Mouse (Mus musculus) ES-E14 (cell line): ENCODE measurements at regions not wholly inside any gene's neighbourhood (a gene's known extent, or its start where the extent isn't known, plus 50 kb on each side); places are given as distances from the start of the nearest gene placed in this dataset.

Experiments
- DNase-seq: peaks from one replicate; pipeline ENCODE4 v3.0.0-alpha.2; 2013; ENCODE audit warnings: low read depth, low spot score
- H3K27ac ChIP-seq: 2 replicates; pipeline ENCODE4 v1.5.1; 2012; ENCODE audit warnings: low read depth, mild to moderate bottlenecking, low read length, moderate library complexity, mixed read lengths; ENCODE audit not compliant: poor library complexity, insufficient read depth, severe bottlenecking
- H3K36me3 ChIP-seq: 2 replicates; pipeline ENCODE4 v1.6.1; 2012; ENCODE audit warnings: mild to moderate bottlenecking, low read length, moderate library complexity, mixed read lengths; ENCODE audit not compliant: control insufficient read depth, poor library complexity, insufficient read depth, severe bottlenecking
- H3K4me1 ChIP-seq, 2 experiments: fragments of 150-350 bp in 1 of 2; sonication (generic) in 1 of 2; 2 replicates each; pipeline ENCODE4 v1.6.1; 2012; ENCODE audit warnings: low read length in 2 of 2, mild to moderate bottlenecking in 1 of 2, mixed read lengths in 1 of 2; ENCODE audit not compliant: control insufficient read depth in 2 of 2, insufficient read depth in 2 of 2, poor library complexity in 1 of 2
- H3K4me3 ChIP-seq, 2 experiments: fragments of 150-350 bp in 1 of 2; sonication (generic) in 1 of 2; 2 replicates each; pipeline ENCODE4 v1.5.1; 2012; ENCODE audit warnings: low read length in 2 of 2, low read depth in 1 of 2, mild to moderate bottlenecking in 1 of 2, mixed read lengths in 1 of 2; ENCODE audit not compliant: insufficient read depth in 1 of 2, poor library complexity in 1 of 2, severe bottlenecking in 1 of 2
- H3K9ac ChIP-seq: 2 replicates; pipeline ENCODE4 v1.6.1; 2012; ENCODE audit warnings: low read depth, mild to moderate bottlenecking, low read length, mixed read lengths; ENCODE audit not compliant: poor library complexity, insufficient read depth, severe bottlenecking
- H3K9me3 ChIP-seq: fragments of 150-350 bp; sonication (generic); 2 replicates; pipeline ENCODE4 v1.6.1; 2012; ENCODE audit warnings: low read depth, mild to moderate bottlenecking, low read length; ENCODE audit not compliant: control insufficient read depth, insufficient read depth
- CHD2 ChIP-seq: IDR thresholded peaks from 2 replicates; pipeline ENCODE4 v1.6.1; 2014; ENCODE audit warnings: mild to moderate bottlenecking, low read depth, low read length, inconsistent platforms
- HCFC1 ChIP-seq: IDR thresholded peaks from 2 replicates; pipeline ENCODE4 v1.6.1; 2012; ENCODE audit warnings: low read length, inconsistent platforms, borderline replicate concordance; ENCODE audit not compliant: insufficient read depth
- MAFK ChIP-seq: IDR thresholded peaks from 2 replicates; pipeline ENCODE4 v1.6.1; 2014; ENCODE audit warnings: mild to moderate bottlenecking, low read depth, low read length, inconsistent platforms; ENCODE audit not compliant: insufficient read depth
- ZC3H11A ChIP-seq: IDR thresholded peaks from 2 replicates; pipeline ENCODE4 v1.6.1; 2012; ENCODE audit warnings: low read depth, mild to moderate bottlenecking, inconsistent platforms, low read length, borderline replicate concordance
- ZNF384 ChIP-seq: IDR thresholded peaks from 2 replicates; pipeline ENCODE4 v1.6.1; 2012; ENCODE audit warnings: low read depth, low read length, inconsistent platforms
- in situ Hi-C, 2 experiments: fragments of 600-800 bp; cut with MboI; formaldehyde crosslinking; loops; one replicate each; pipeline ENCODE4 v1.15.1; 2025; ENCODE audit warnings: low sequenced_read_pairs in 2 of 2, inconsistent platforms in 1 of 2; ENCODE audit not compliant: unreplicated experiment in 2 of 2

DNA sequence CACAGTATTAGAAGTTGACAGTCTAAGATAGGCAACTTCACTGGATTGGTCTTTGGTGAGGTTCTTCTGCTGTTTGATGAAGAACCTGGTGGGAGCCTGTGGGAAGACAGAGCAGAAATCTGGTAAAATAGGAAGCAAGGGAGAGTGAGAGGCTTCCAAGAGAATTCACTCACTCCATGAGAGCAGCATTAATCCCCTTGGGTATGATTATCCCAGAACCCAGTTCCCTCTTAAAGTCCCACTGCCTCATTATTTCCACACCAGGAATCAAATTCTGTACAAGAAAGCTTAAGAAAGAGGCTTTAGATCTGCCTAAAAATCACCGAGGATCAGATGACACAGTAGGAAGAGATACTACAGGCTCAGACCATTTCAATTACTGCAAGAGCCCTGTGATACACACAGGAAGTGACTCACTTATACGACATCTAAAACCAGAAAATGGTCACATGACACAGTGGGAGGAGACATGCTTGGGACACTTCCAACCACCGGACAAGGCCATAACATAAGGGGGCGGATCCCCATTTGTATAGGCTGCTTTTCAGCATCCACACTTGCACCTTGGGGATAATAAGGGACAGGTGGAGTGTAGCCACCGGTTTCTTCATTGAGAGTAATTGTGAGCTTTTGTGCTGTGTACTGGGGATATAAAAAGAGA, 168.2 kb downstream of the Cemip2 start:
- in situ Hi-C loops, result no loop called here
- no peaks in the 10 kb centered on the region for H3K9me3 ChIP-seq
- no peak overlapping the region for H3K27ac ChIP-seq
- DNase-seq, result no peak
- no peak overlapping the region for H3K9ac ChIP-seq
- TF ChIP-seq ZNF384 (no peak), MAFK (no peak), HCFC1 (no peak), ZC3H11A (no peak), CHD2 (no peak)
- no peak overlapping the region for H3K4me3 ChIP-seq
- no peaks in the 10 kb centered on the region for H3K4me1 ChIP-seq
- H3K36me3 ChIP-seq, result no peaks in the 10 kb centered on the region

- no peak for DNase-seq
- no peak overlapping the region for H3K27ac ChIP-seq
- no peak for TF ChIP-seq CHD2
- no peak for TF ChIP-seq HCFC1
- no peak for TF ChIP-seq ZNF384
- TF ChIP-seq ZC3H11A, result no peak
- TF ChIP-seq MAFK, result no peak
- no peaks in the 10 kb centered on the region for H3K36me3 ChIP-seq
- no peak overlapping the region for H3K4me3 ChIP-seq
- no peak overlapping the region for H3K9ac ChIP-seq
- in situ Hi-C loops, result no loop called here
- H3K9me3 ChIP-seq, result no peaks in the 10 kb centered on the region
- no peaks in the 10 kb centered on the region for H3K4me1 ChIP-seq
These were observed 169.9 kb downstream of the Cemip2 start for GRCm38 (mm10) chr19:21948030-21948429.

- Histone ChIP-seq H3K4me1 (no peaks in the 10 kb centered on the region), H3K9ac (no peak overlapping the region), H3K36me3 (no peaks in the 10 kb centered on the region), H3K4me3 (no peak overlapping the region), H3K9me3 (no peaks in the 10 kb centered on the region), H3K27ac (no peak overlapping the region)
- TF ChIP-seq CHD2 (no peak), MAFK (no peak), ZC3H11A (no peak), HCFC1 (no peak), ZNF384 (no peak)
- in situ Hi-C loops, result no loop called here
- no peak for DNase-seq
These were observed 176.2 kb upstream of the Trpm3 start for GRCm38 (mm10) chr19:21962635-21963034.

GRCm38 (mm10) chr19:21989857-21990256, 149.0 kb upstream of the Trpm3 start:
- in situ Hi-C loops, result no loop called here
- no peak overlapping the region for H3K27ac ChIP-seq

DNA sequence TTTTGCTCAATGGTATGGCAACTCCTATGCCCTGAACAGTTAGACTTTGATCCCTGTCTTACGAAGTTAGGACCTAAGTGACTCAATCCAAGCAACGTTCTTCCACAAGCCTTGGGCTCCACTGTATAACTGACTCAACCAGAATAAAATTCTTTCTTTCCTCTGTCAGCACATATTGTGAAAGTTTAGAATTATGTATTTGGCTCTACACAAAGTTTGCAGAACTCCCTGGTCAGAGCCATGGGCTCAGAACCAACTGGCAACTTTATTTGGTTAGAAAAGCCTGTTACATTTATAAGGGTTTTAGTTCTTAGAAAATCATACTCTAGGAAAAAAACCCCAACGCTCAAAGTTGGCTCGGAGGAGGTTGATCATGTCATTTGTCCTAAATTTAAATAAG, 147.9 kb upstream of the Trpm3 start:
- no peak overlapping the region for H3K4me3 ChIP-seq
- H3K36me3 ChIP-seq, result no peaks in the 10 kb centered on the region
- H3K4me1 ChIP-seq, result no peaks in the 10 kb centered on the region; a peak in 1 of 4 replicates
- no peaks in the 10 kb centered on the region for H3K9me3 ChIP-seq
- TF ChIP-seq ZNF384, result no peak
- TF ChIP-seq HCFC1, result no peak
- no peak for TF ChIP-seq CHD2
- TF ChIP-seq MAFK, result no peak
- TF ChIP-seq ZC3H11A, result no peak
- in situ Hi-C loops, result no loop called here
- H3K27ac ChIP-seq, result no peak overlapping the region
- H3K9ac ChIP-seq, result no peak overlapping the region
- DNase-seq, result no peak

More at GRCm38 (mm10) chr19:21989857-21990256, 149.0 kb upstream of the Trpm3 start:
- Histone ChIP-seq H3K4me3 (no peak overlapping the region), H3K9me3 (no peaks in the 10 kb centered on the region), H3K36me3 (no peaks in the 10 kb centered on the region), H3K9ac (no peak overlapping the region), H3K4me1 (no peaks in the 10 kb centered on the region; a peak in 1 of 4 replicates)
- no peak for TF ChIP-seq ZC3H11A
- DNase-seq, result no peak
